Mouse (Mus musculus) G1E (cell line): Measurements from ENCODE around the gene Dph2.

Source experiments
- CTCF ChIP-seq: IDR thresholded peaks from 2 replicates; pipeline ENCODE4 v1.5.1; 2012; ENCODE audit warnings: low read depth, low read length, inconsistent platforms, mixed read lengths
- GATA1 ChIP-seq: IDR thresholded peaks from 2 replicates; pipeline ENCODE4 v1.6.1; 2012; ENCODE audit warnings: borderline replicate concordance, low read length, inconsistent platforms, mixed read lengths

GRCm38 (mm10) chr4:117873615-117874014 is 18.2 kb downstream of the Dph2 start:
- no peak for TF ChIP-seq GATA1
- TF ChIP-seq CTCF = no peak
